Mouse (Mus musculus): Measurements from ENCODE around the gene Zfp618. TPM values are rescaled to one million over a fixed set of nuclear protein-coding genes. Genes with fewer than 3 reads are reported as not detected.
A peak's percentile ranks its signal among the peaks of the same experiment; 100 is the strongest.

Gene Zfp618
- polyA plus RNA-seq, 1 experiment from 2014 or later = 36.7 TPM

DNA sequence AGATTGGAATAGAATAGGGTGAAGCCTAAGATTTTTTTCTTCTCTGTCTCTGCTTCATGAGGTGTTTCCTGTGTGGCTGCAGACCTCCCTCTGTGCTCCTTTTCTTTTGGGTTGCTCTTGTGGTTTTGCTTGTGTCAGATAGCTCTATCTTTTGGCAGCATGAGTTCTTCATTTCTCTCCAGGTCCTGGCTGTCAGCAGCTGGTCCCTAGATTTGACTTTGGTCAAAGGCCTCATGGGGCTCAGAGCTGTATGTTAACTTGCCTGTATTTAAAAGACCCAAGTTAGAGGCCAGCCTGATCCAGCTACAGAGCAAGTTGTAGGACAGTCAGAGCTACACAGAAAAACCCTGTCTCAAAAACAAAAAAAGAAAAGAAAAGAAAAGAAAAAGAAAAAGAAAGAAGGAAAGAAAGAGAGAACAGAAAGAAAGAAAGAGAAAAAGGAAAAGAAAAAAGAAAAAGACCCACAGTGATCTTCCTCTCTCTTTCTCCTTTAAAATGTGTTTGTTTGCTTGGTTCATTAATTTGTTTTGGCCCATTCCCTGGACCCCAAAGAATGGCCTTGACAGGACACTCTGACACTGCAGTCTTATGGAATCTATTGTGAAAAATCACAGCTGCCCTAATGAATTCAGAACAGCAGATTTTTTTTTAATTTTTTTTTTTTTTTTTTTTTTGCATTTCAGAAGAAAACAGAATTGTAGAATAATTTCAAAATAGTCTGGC is 84.4 kb downstream of the Zfp618 start:
- Histone ChIP-seq H3K4me1 (replicated peaks; ENCODE audit: control insufficient read depth, insufficient read depth, low read length) (no peaks in the 10 kb centered on the region), H3K9ac (ENCODE audit: low read depth, low read length) (no peak overlapping the region), H3K27ac (ENCODE audit: low read depth, low read length) (no peak overlapping the region), H3K9me3 (ENCODE audit: control insufficient read depth, low read length) (no peaks in the 10 kb centered on the region), H3K4me2 (replicated peaks; ENCODE audit: low read depth, low read length) (no peak overlapping the region), H3K36me3 (ENCODE audit: control insufficient read depth, insufficient read depth, low read length) (no peaks in the 10 kb centered on the region), H3K27me3 (ENCODE audit: control insufficient read depth, insufficient read depth, low read length) (no peaks in the 10 kb centered on the region), H3K4me3 (ENCODE audit: low read depth, low read length) (no peak overlapping the region)
- no peak for ATAC-seq (ENCODE audit: low FRiP score)
- no peak for DNase-seq (ENCODE audit: low spot score)

DNA sequence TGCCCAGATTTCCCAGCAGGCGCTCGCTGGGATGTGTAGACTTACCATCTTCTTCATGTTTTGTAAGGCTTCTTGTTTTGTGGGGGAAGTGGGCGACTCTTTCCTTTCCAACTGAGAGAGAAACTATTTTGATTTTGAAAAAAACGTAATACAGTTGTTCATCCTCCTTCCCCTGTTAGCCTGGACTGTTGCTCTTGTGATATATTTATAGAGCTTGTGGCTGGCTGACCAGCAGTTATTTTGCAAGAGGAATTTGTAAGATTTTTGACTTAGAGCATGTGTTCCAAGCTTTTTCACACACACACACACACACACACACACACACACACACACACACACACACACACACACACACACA is 84.9 kb downstream of the Zfp618 start:
- Histone ChIP-seq H3K9ac (ENCODE audit: low read depth, low read length) (no peak overlapping the region), H3K4me3 (ENCODE audit: low read depth, low read length) (no peak overlapping the region), H3K27me3 (ENCODE audit: control insufficient read depth, insufficient read depth, low read length) (no peaks in the 10 kb centered on the region), H3K36me3 (ENCODE audit: control insufficient read depth, insufficient read depth, low read length) (no peaks in the 10 kb centered on the region), H3K27ac (ENCODE audit: low read depth, low read length) (no peak overlapping the region), H3K9me3 (ENCODE audit: control insufficient read depth, low read length) (no peaks in the 10 kb centered on the region), H3K4me1 (replicated peaks; ENCODE audit: control insufficient read depth, insufficient read depth, low read length) (no peaks in the 10 kb centered on the region), H3K4me2 (replicated peaks; ENCODE audit: low read depth, low read length) (no peak overlapping the region)
- 91% methylated on average over 4 of the region's 4 CpGs for WGBS
- no peak for ATAC-seq (ENCODE audit: low FRiP score)
- DNase-seq (ENCODE audit: low spot score) = no peak

DNA sequence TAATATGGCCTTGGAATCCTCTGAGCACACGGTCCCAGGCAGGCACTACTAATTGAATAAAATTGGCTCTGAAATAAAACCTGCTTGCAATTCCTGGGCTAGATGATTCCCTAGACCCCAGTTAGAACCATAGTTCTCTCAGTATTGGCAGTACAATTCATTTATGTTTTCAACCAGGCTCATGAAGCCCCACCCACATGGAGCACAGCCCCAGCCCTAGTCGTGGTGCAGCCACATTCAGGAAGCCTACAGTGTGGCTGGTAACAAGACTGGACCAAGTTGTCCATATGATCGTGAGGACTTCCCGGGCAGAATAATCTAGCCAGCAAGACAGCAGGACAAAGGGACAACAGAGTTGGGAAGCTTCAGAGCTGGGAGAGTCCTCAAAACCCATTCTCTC is 85.6 kb downstream of the Zfp618 start:
- Histone ChIP-seq H3K4me2 (replicated peaks; ENCODE audit: low read depth, low read length) (no peak overlapping the region), H3K4me1 (replicated peaks; ENCODE audit: control insufficient read depth, insufficient read depth, low read length) (no peaks in the 10 kb centered on the region), H3K9me3 (ENCODE audit: control insufficient read depth, low read length) (no peaks in the 10 kb centered on the region), H3K9ac (ENCODE audit: low read depth, low read length) (no peak overlapping the region), H3K36me3 (ENCODE audit: control insufficient read depth, insufficient read depth, low read length) (no peaks in the 10 kb centered on the region), H3K27me3 (ENCODE audit: control insufficient read depth, insufficient read depth, low read length) (no peaks in the 10 kb centered on the region), H3K27ac (ENCODE audit: low read depth, low read length) (no peak overlapping the region), H3K4me3 (ENCODE audit: low read depth, low read length) (no peak overlapping the region)
- 80% methylated on average over 4 of the region's 4 CpGs for WGBS
- ATAC-seq (ENCODE audit: low FRiP score) (no peak), DNase-seq (ENCODE audit: low spot score) (no peak)

DNA sequence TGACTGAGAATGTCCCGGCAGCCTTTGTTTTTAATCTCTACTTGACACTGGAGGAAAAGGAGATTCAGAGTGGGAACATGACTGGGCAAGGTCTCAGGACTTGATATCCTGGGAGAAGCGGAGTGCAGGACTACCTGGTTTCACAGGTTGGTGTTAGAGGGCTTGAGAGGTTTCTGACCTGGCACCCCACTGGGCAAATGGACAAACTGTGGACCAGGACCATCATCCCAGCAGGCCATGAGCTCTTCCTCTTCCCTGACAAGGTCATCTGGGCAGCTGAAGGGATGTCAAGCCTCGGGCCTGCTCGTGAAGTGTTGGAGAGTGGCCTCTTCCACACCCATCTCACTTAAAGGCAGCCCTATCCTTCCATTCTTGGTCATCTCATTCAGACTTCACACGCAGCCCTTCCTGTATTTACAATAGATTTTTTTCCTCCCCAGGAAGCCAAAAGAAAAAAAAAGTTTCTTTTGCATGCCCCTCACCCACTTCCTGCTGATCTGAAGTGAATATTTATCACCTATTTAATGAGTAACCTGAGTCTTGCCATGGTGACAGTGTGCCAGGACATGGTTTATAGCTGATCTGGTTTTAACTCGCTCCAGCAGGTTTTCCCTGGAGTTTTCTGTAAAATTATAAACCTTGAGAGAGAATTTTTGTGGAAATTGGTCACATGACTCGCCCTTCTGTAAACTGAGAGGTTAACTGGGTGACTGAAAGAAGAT is 86.7 kb downstream of the Zfp618 start:
- no peak overlapping the region for H3K27ac ChIP-seq (ENCODE audit: low read depth, low read length)
- no peak overlapping the region for H3K4me3 ChIP-seq (ENCODE audit: low read depth, low read length)
- no peaks in the 10 kb centered on the region for H3K27me3 ChIP-seq (ENCODE audit: control insufficient read depth, insufficient read depth, low read length)
- no peaks in the 10 kb centered on the region for H3K4me1 ChIP-seq (replicated peaks; ENCODE audit: control insufficient read depth, insufficient read depth, low read length)
- DNase-seq (ENCODE audit: low spot score) = no peak
- no peaks in the 10 kb centered on the region for H3K36me3 ChIP-seq (ENCODE audit: control insufficient read depth, insufficient read depth, low read length)
- H3K9me3 ChIP-seq (ENCODE audit: control insufficient read depth, low read length) = no peaks in the 10 kb centered on the region
- WGBS = 68% methylated on average over 7 of the region's 7 CpGs
- ATAC-seq (ENCODE audit: low FRiP score) = no peak
- no peak overlapping the region for H3K9ac ChIP-seq (ENCODE audit: low read depth, low read length)
- no peak overlapping the region for H3K4me2 ChIP-seq (replicated peaks; ENCODE audit: low read depth, low read length)

DNA sequence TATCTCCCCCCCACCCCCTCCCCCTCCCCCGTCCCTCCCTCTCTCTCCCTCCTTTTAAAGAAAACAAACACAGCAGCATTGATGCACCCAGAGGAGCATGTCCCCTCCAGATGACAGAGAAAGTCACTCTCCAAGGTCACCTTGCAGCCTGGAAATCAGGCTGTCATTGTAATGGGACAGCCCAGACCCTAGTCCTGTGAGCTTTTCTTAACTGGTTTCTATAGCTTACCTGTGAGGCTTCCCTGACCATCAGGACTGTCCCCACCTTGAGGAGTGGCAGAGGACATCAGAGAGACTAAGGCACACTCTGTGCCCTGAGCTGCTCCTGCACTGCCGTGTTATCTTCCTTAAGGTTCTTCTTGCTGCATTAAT is 87.3 kb downstream of the Zfp618 start:
- ATAC-seq (ENCODE audit: low FRiP score) (no peak), DNase-seq (ENCODE audit: low spot score) (no peak)
- H3K4me2 ChIP-seq (replicated peaks; ENCODE audit: low read depth, low read length) = no peak overlapping the region

DNA sequence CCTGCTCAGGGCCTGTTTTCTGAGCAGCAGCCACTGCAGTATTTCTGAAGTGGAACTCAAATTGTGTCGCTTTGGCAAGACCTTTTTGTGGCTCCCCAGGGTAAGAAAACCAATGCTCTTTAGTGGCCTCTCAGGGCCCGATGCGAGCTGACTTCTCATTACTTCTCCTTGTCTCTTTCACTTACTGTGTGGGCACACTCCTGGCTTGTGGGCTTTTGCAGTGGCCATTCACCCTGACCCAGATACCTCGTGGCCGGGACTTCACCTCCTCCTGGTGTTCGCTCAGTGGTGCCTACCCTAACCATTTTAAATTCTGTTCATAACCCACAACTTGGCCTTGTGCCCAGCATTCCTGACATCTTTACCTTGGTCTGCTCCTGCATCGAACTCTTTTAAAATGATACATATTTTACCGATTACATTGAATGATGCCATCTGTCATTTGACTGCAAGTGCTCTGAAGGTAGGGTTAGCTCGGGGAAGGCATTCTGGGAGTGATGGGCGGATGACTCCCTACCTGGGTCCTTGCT is 89.9 kb downstream of the Zfp618 start:
- Histone ChIP-seq H3K27ac (ENCODE audit: low read depth, low read length) (no peak overlapping the region), H3K4me3 (ENCODE audit: low read depth, low read length) (no peak overlapping the region), H3K36me3 (ENCODE audit: control insufficient read depth, insufficient read depth, low read length) (no peaks in the 10 kb centered on the region), H3K9me3 (ENCODE audit: control insufficient read depth, low read length) (no peaks in the 10 kb centered on the region), H3K27me3 (ENCODE audit: control insufficient read depth, insufficient read depth, low read length) (no peaks in the 10 kb centered on the region), H3K4me2 (replicated peaks; ENCODE audit: low read depth, low read length) (no peak overlapping the region), H3K9ac (ENCODE audit: low read depth, low read length) (no peak overlapping the region), H3K4me1 (replicated peaks; ENCODE audit: control insufficient read depth, insufficient read depth, low read length) (no peaks in the 10 kb centered on the region)
- no peak for DNase-seq (ENCODE audit: low spot score)
- no peak for ATAC-seq (ENCODE audit: low FRiP score)
- WGBS = 87% methylated on average over 10 of the region's 10 CpGs

More for the DNA sequence above, 87.3 kb downstream of the Zfp618 start:
- no peak overlapping the region for H3K27ac ChIP-seq (ENCODE audit: low read depth, low read length)
- H3K36me3 ChIP-seq (ENCODE audit: control insufficient read depth, insufficient read depth, low read length) = no peaks in the 10 kb centered on the region
- no peaks in the 10 kb centered on the region for H3K27me3 ChIP-seq (ENCODE audit: control insufficient read depth, insufficient read depth, low read length)
- H3K4me3 ChIP-seq (ENCODE audit: low read depth, low read length) = no peak overlapping the region
- 63% methylated on average over 2 of the region's 2 CpGs for WGBS
- no peak overlapping the region for H3K9ac ChIP-seq (ENCODE audit: low read depth, low read length)
- H3K9me3 ChIP-seq (ENCODE audit: control insufficient read depth, low read length) = no peaks in the 10 kb centered on the region
- H3K4me1 ChIP-seq (replicated peaks; ENCODE audit: control insufficient read depth, insufficient read depth, low read length) = no peaks in the 10 kb centered on the region

DNA sequence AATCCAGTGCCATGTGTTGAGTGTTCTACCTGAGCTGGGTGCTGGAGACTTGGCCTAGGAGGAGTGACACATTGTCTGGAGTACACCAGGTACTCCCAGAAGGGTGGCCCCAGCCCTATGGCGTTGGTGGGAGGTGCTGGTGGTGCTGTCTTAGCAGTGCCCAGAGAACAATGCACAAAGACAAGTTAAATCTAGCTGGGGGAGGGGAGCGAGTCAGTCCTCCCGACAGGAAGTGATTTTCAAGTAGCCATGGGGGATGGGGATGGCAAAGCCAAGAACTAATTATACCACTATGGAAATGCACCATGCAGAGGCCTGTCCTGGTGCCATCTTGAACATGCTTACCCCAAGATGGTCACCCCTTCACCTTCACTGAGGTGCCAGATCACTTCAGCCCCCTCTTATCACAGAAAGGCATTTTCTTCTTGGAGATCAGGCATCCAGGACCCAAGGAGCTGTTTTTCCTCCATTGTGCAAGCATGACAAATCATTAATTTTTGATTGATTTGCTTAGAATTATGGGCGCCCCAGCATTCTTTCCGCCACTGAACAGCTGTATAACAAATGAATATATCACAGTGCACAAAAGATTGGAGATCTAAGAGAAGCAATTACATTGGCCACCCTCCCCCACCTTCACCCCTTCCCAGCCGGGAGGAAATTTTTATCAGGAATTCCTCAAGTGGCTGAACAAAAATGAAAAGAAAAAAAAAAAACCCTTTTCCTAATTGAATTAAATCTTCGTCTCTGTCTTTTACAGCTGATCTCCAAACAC is 91.5 kb downstream of the Zfp618 start:
- Histone ChIP-seq H3K4me2 (replicated peaks; ENCODE audit: low read depth, low read length) (no peak overlapping the region), H3K9ac (ENCODE audit: low read depth, low read length) (no peak overlapping the region), H3K27ac (ENCODE audit: low read depth, low read length) (peak overlapping the region; percentile 87), H3K27me3 (ENCODE audit: control insufficient read depth, insufficient read depth, low read length) (no peaks in the 10 kb centered on the region), H3K4me3 (ENCODE audit: low read depth, low read length) (no peak overlapping the region), H3K4me1 (replicated peaks; ENCODE audit: control insufficient read depth, insufficient read depth, low read length) (no peaks in the 10 kb centered on the region), H3K9me3 (ENCODE audit: control insufficient read depth, low read length) (no peaks in the 10 kb centered on the region), H3K36me3 (ENCODE audit: control insufficient read depth, insufficient read depth, low read length) (no peaks in the 10 kb centered on the region)
- ATAC-seq (ENCODE audit: low FRiP score) = peak; percentile 83
- WGBS = 23% methylated on average over 7 of the region's 7 CpGs
- peak; percentile 76 for DNase-seq (ENCODE audit: low spot score)

DNA sequence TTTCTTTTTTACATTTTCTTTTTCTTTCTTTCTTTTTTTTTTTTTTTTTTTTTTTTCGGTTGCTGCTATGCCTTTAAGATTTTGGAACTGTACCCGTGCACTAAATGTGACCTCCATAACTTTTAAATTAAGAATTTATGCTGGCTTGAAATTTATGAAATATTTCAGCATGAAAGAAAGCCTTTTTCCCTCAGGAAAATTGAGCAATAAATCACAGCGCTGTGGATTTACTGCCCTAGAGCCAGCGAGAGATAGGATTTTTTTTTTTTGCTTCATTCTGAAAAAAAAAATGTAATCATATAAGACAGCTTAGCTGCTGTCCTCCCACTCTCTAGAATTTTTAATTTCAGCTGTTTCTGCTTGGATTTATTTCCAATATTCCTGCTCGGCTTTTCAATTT is 92.2 kb downstream of the Zfp618 start:
- no peak overlapping the region for H3K9ac ChIP-seq (ENCODE audit: low read depth, low read length)
- DNase-seq (ENCODE audit: low spot score) (no peak), ATAC-seq (ENCODE audit: low FRiP score) (no peak)
- H3K4me1 ChIP-seq (replicated peaks; ENCODE audit: control insufficient read depth, insufficient read depth, low read length) = no peaks in the 10 kb centered on the region
- no peaks in the 10 kb centered on the region for H3K9me3 ChIP-seq (ENCODE audit: control insufficient read depth, low read length)
- no peak overlapping the region for H3K27ac ChIP-seq (ENCODE audit: low read depth, low read length)
- no peaks in the 10 kb centered on the region for H3K27me3 ChIP-seq (ENCODE audit: control insufficient read depth, insufficient read depth, low read length)
- no peaks in the 10 kb centered on the region for H3K36me3 ChIP-seq (ENCODE audit: control insufficient read depth, insufficient read depth, low read length)
- no peak overlapping the region for H3K4me2 ChIP-seq (replicated peaks; ENCODE audit: low read depth, low read length)
- WGBS = 61% methylated on average over 5 of the region's 5 CpGs
- no peak overlapping the region for H3K4me3 ChIP-seq (ENCODE audit: low read depth, low read length)

Measured in hindbrain, embryonic 11.5 days (tissue).